In the genomic region with DNA sequence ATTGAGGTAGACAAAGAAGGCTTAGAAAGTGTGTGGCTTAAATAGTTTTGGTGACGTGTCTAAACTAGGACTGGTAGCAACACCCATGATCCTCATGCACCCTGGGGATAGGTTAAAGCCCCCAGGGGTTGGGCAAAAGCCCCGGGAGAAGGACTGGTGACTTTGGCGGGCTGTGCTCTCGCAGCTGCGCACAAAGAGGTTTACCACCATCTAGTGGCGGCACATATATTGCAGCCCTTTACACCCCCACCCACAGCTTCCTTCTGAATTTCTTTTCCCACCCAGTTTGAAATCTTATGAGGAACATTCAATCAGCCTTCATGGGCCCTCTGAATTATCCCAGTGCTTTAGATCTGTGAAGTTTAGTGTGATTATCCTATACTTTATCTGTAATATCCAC, we compare ENCODE assay signal across 7 mouse cellular contexts.
A peak's percentile ranks its signal among the peaks of the same experiment; 100 is the strongest.
DNase-seq lines count a peak whose midpoint lies in the region; ATAC-seq and TF ChIP-seq lines count a peak whose summit lies in the region.
"Not testable (repeated sequence)": the region's sequence is repeated elsewhere in the genome, so short reads cannot be mapped to it uniquely, and the experiment has no call there.

No protein-coding gene starts in this region.

- H3K4me2 ChIP-seq in kidney, postnatal 0 days (ENCODE audit: low read length), result peak overlapping the region; percentile 30
- peak overlapping the region; percentile 39 for H3K4me2 ChIP-seq in liver, embryonic 11.5 days
- not testable (repeated sequence) for H3K4me2 ChIP-seq in midbrain, embryonic 14.5 days (ENCODE audit: low read length)
- 0 out of 2 replicates have a peak overlapping the region, but pooled peaks have one; percentile 14 for H3K4me2 ChIP-seq in stomach, embryonic 14.5 days (replicated peaks; ENCODE audit: low read depth, low read length)

- WGBS in kidney, postnatal 0 days, result 6% methylated on average over 6 of the region's 6 CpGs
- 5% methylated on average over 6 of the region's 6 CpGs for WGBS in liver, embryonic 11.5 days
- 11% methylated on average over 6 of the region's 6 CpGs for WGBS in midbrain, embryonic 14.5 days
- WGBS in stomach, embryonic 14.5 days, result 6% methylated on average over 6 of the region's 6 CpGs

- intact Hi-C loops in gastrocnemius, adult 2 months (cut with DNase I); heart, postnatal 36 days (cut with DNase I): not testable (repeated sequence)

- not testable (repeated sequence) for H3K4me3 ChIP-seq in gastrocnemius, adult 2 months; kidney, postnatal 0 days (replicated peaks; ENCODE audit: low read depth, low read length); liver, embryonic 11.5 days (ENCODE audit: low read depth, low read length); midbrain, embryonic 14.5 days (replicated peaks; ENCODE audit: low read depth, low read length); stomach, embryonic 14.5 days (ENCODE audit: low read depth, low read length)

- not testable (repeated sequence) for H3K9ac ChIP-seq in kidney, postnatal 0 days (ENCODE audit: low read depth, low read length); liver, embryonic 11.5 days (ENCODE audit: low read depth, low read length); midbrain, embryonic 14.5 days (replicated peaks; ENCODE audit: low read length); stomach, embryonic 14.5 days (replicated peaks; ENCODE audit: low read depth, low read length)

- not testable (repeated sequence) for H3K27ac ChIP-seq in gastrocnemius, adult 2 months; kidney, postnatal 0 days; liver, embryonic 11.5 days (ENCODE audit: low read depth, low read length); midbrain, embryonic 14.5 days (replicated peaks; ENCODE audit: low read depth, low read length); stomach, embryonic 14.5 days (ENCODE audit: low read length)

- ATAC-seq in kidney, postnatal 0 days (replicated peaks; ENCODE audit: low FRiP score, low read depth); liver, embryonic 11.5 days (replicated peaks; ENCODE audit: low FRiP score); midbrain, embryonic 14.5 days (ENCODE audit: low FRiP score, low TSS enrichment); stomach, embryonic 14.5 days (ENCODE audit: insufficient number of reproducible peaks, insufficient read depth, low FRiP score, low read depth): not testable (repeated sequence)

- not testable (repeated sequence) for H3K9me3 ChIP-seq in kidney, postnatal 0 days (replicated peaks; ENCODE audit: low read length); liver, embryonic 11.5 days (ENCODE audit: control insufficient read depth, low read length); midbrain, embryonic 14.5 days (ENCODE audit: control insufficient read depth, low read length); stomach, embryonic 14.5 days (ENCODE audit: control insufficient read depth, low read depth, low read length)

- H3K4me1 ChIP-seq in kidney, postnatal 0 days (replicated peaks; ENCODE audit: insufficient read depth, low read length); liver, embryonic 11.5 days (replicated peaks; ENCODE audit: control insufficient read depth, insufficient read depth, low read length); midbrain, embryonic 14.5 days (ENCODE audit: control insufficient read depth, insufficient read depth, low read length); stomach, embryonic 14.5 days (ENCODE audit: control insufficient read depth, insufficient read depth, low read length): not testable (repeated sequence)

- not testable (repeated sequence) for H3K36me3 ChIP-seq in kidney, postnatal 0 days (ENCODE audit: insufficient read depth, low read length); liver, embryonic 11.5 days (ENCODE audit: control insufficient read depth, insufficient read depth, low read length); midbrain, embryonic 14.5 days (ENCODE audit: control insufficient read depth, insufficient read depth, low read length); stomach, embryonic 14.5 days (ENCODE audit: control insufficient read depth, insufficient read depth, low read length)

- TF ChIP-seq CTCF in gastrocnemius, adult 2 months (IDR thresholded peaks at IDR 0.05), result peak; percentile 50
- TF ChIP-seq CTCF in kidney, postnatal 0 days (IDR thresholded peaks at IDR 0.05; ENCODE audit: low read depth), result peak; percentile 63

- H3K27me3 ChIP-seq in kidney, postnatal 0 days (ENCODE audit: insufficient read depth, low read length); liver, embryonic 11.5 days (replicated peaks; ENCODE audit: control insufficient read depth, insufficient read depth, low read length); midbrain, embryonic 14.5 days (ENCODE audit: control insufficient read depth, insufficient read depth, low read length); stomach, embryonic 14.5 days (ENCODE audit: control insufficient read depth, insufficient read depth, low read length): not testable (repeated sequence)

- peak; percentile 26 for DNase-seq in adrenal gland, adult 2 months
- DNase-seq in gastrocnemius, adult 2 months; kidney, postnatal 0 days (ENCODE audit: low spot score); liver, embryonic 11.5 days (ENCODE audit: low spot score): not testable (repeated sequence)
- DNase-seq in heart, postnatal 36 days, result peak; percentile 7 to 19
- DNase-seq in midbrain, embryonic 14.5 days, result peak; percentile 0
